Mouse (Mus musculus) CD4-positive, CD25-positive, alpha-beta regulatory T cell (primary cell): ENCODE measurements around the gene Ssbp3. TPM values are rescaled to one million over a fixed set of nuclear protein-coding genes. Genes with fewer than 3 reads are reported as not detected.

Source experiments
- polyA plus RNA-seq: library from polyadenylated mRNA; unstranded; fragments of 100-300 nt; shearing (Covaris generic); gene quantifications from one replicate; pipeline ENCODE4 v1.2.1, GENCODE M21; 2017

The Ssbp3 gene
- 104 TPM for polyA plus RNA-seq

DNA sequence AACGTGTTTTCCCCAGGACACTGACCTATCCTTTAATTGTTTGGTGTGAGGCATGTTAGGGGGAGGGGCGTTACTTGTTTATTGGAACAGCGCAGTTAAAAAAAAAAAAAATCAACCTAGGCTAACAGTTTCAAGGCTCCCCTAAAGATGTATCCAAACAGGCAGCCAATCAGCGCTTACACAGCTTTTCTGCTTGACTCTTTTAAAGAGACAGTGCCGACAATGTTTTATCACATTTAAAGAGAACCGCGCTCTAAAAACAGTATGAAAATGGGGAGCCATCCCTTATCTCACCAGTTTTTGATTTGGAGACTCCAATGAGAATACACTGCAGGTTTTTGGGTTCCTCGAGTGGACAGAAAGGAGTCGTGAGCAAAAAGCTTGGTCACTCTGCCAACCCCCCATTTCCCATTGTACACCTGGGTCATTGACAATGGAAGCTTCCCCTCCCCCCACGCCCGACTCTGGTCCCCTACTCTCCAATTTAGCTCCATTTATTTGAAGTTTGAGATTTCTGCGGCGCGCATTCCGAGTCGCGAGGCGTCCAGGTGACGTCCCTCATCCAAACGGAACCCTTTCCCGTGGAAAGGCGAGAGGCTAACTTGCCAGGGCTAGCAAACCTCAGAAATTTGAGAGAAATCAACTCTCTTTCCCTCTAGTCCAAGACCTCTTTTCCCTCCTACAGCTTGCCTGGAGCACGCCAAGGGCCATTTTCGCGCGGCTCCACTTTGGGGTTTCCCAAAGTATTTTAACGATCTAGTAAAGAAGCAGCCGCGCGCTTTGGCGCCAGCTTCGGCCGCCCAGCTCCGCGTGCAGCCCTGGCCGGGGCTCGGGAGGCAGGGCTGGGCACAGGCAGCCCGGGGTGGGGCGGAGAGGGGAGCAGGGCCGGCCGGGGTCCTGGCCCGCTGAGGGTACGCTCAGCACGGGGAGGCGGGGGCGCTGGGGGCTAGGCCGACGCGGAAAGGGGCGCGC is at the start of gene Ssbp3:
TSS of gene Ssbp3 (plus strand) at position 501 of the 972 bp plus-strand sequence.

GRCm38 (mm10) chr4:107066252-107067124 is 156.0 kb downstream of the Ssbp3 start, which contains the start of the genes Mrpl37 and Cyb5rl:
Gene Mrpl37, minus strand, starts transcription at chr4:107066868.
Gene Cyb5rl, plus strand, starts transcription at chr4:107066988.

GRCm38 (mm10) chr4:107096841-107097373 is 186.4 kb downstream of the Ssbp3 start, which contains the start of gene Cdcp2:
Gene Cdcp2, plus strand, starts transcription at chr4:107096891.

Other genes with a start within 250 kb of the Ssbp3 start
- 76.9 TPM for gene Ttc4, start 231.8 kb upstream of the Ssbp3 start, polyA plus RNA-seq
- not detected for gene Mroh7, start 179.8 kb upstream of the Ssbp3 start, polyA plus RNA-seq
- not detected for gene Fam151a, start 176.8 kb upstream of the Ssbp3 start, polyA plus RNA-seq
- gene Acot11, start 105.7 kb upstream of the Ssbp3 start, polyA plus RNA-seq = 6.0 TPM
- 68.2 TPM for gene Mrpl37, start 156.2 kb downstream of the Ssbp3 start, polyA plus RNA-seq
- gene Cyb5rl, start 156.3 kb downstream of the Ssbp3 start, polyA plus RNA-seq = 9.3 TPM
- gene Cdcp2, start 186.2 kb downstream of the Ssbp3 start, polyA plus RNA-seq = not detected